Mouse (Mus musculus): ENCODE results near the gene P4ha1. TPM values are rescaled to one million over a fixed set of nuclear protein-coding genes. Genes with fewer than 3 reads are reported as not detected.
"Not testable (repeated sequence)": the region's sequence is repeated elsewhere in the genome, so short reads cannot be mapped to it uniquely, and the experiment has no call there.

P4ha1 gene
- total and polyA plus RNA-seq, 2 experiments from 2014 or later = 13.4 to 29.3 TPM

DNA sequence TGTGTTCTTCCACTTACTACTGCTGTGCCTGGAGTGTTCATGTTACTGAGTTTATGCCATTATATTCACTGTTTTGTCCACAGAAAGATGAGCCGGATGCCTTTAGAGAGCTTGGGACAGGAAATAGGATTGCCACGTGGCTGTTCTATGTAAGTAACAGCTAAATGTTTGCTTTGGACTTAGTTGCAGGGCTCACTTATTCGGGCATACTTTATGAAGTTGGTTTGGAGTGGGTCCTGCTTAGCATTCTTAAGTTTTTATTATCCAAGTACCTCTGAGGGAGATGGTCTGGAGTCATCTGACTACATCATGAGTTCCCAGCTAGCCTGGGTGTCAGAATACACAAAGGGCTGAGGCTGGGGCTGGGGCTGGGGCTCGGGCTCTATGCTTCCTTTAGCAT lies 44.1 kb downstream of the P4ha1 start:
- H3K9ac ChIP-seq = no peak overlapping the region
- no peak overlapping the region for H3K4me2 ChIP-seq (ENCODE audit: low read depth)
- H3K27ac ChIP-seq (ENCODE audit: low read depth, low read length) = no peak overlapping the region
- no peaks in the 10 kb centered on the region for H3K4me1 ChIP-seq (ENCODE audit: insufficient read depth)
- no peak for DNase-seq
- H3K27me3 ChIP-seq (ENCODE audit: insufficient read depth, low read length) = no peaks in the 10 kb centered on the region
- WGBS = 89% methylated on average over 4 of the region's 4 CpGs
- no peak for TF ChIP-seq CTCF (IDR thresholded peaks at IDR 0.05; ENCODE audit: low read depth)
- H3K9me3 ChIP-seq (ENCODE audit: low read length) = no peaks in the 10 kb centered on the region
- H3K36me3 ChIP-seq (ENCODE audit: insufficient read depth) = peaks cover 77% of the 10 kb centered on the region
- H3K4me3 ChIP-seq (ENCODE audit: low read depth, low read length) = no peak overlapping the region
- no peak for ATAC-seq

DNA sequence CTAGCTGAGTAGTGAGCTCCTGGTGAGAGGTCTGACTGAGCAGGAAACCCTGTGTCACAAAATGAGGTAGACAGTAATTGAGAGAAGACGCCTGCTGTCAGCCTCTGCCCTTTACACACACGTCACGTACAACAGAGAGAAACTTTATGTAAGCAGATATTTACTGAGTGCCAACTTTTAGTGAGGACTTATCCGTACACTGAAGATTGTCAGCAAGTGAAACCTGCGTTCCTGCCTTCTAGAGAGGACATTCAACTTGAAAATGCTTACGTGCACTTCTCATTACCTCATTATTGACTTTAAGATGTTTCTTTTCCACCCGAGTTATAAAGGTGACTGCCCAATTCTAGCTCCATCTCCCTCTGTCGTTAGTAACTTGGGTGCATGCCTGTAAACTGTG lies 45.6 kb downstream of the P4ha1 start:
- WGBS = 80% methylated on average over 8 of the region's 8 CpGs
- TF ChIP-seq CTCF (IDR thresholded peaks at IDR 0.05; ENCODE audit: low read depth) = no peak
- no peak for ATAC-seq

DNA sequence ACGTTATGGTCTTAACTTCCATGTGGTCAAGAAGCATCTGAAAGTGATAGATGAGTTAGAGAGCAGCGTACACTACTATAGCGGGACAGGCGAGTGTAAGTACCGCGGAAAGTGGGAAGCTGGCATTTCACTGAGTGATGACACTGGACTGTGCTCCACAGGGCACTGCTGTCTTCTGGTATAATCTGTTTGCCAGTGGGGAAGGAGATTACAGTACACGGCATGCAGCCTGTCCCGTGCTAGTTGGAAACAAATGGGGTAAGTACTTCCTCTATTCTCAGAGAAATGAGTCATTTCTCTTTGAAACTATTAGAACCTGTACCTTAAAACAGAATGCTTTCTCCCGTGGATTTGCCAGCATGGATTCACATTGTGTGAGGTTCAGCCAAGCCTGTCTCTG lies 46.3 kb downstream of the P4ha1 start:
- 92% methylated on average over 9 of the region's 9 CpGs for WGBS
- H3K4me2 ChIP-seq (ENCODE audit: low read depth) = no peak overlapping the region
- TF ChIP-seq CTCF (IDR thresholded peaks at IDR 0.05; ENCODE audit: low read depth) = no peak
- ATAC-seq = no peak
- no peak for DNase-seq
- no peak overlapping the region for H3K27ac ChIP-seq (ENCODE audit: low read depth, low read length)
- no peak overlapping the region for H3K4me3 ChIP-seq (ENCODE audit: low read depth, low read length)
- H3K9ac ChIP-seq = no peak overlapping the region
- no peaks in the 10 kb centered on the region for H3K4me1 ChIP-seq (ENCODE audit: insufficient read depth)
- no peaks in the 10 kb centered on the region for H3K9me3 ChIP-seq (ENCODE audit: low read length)
- H3K36me3 ChIP-seq (ENCODE audit: insufficient read depth) = peaks cover 65% of the 10 kb centered on the region
- H3K27me3 ChIP-seq (ENCODE audit: insufficient read depth, low read length) = no peaks in the 10 kb centered on the region

More for the DNA sequence above, 45.6 kb downstream of the P4ha1 start:
- H3K4me2 ChIP-seq (ENCODE audit: low read depth) = no peak overlapping the region
- H3K4me3 ChIP-seq (ENCODE audit: low read depth, low read length) = no peak overlapping the region
- no peaks in the 10 kb centered on the region for H3K27me3 ChIP-seq (ENCODE audit: insufficient read depth, low read length)
- no peaks in the 10 kb centered on the region for H3K4me1 ChIP-seq (ENCODE audit: insufficient read depth)
- H3K36me3 ChIP-seq (ENCODE audit: insufficient read depth) = peaks cover 67% of the 10 kb centered on the region
- no peak overlapping the region for H3K27ac ChIP-seq (ENCODE audit: low read depth, low read length)
- no peak for DNase-seq
- no peak overlapping the region for H3K9ac ChIP-seq
- no peaks in the 10 kb centered on the region for H3K9me3 ChIP-seq (ENCODE audit: low read length)

DNA sequence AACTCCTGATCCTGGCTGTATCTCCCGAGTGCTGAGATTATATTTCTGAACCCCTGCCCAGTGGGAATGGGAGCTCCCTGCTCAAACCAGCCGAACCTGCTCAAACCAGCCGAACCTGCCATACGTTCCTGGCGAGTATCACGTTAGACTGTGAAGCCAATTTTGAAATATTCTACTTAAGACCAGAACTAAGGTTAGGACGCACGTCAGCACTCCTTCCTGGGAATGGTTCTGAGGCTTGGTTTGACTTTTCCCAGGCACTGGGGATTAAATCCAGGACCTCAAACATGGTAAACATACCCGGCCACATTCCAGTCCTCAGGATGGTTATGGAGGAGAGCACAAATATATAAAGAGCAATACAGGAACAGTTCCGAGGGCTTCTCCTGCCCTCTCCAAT lies 54.8 kb downstream of the P4ha1 start:
- no peaks in the 10 kb centered on the region for H3K27me3 ChIP-seq (ENCODE audit: insufficient read depth, low read length)
- no peak overlapping the region for H3K4me2 ChIP-seq (ENCODE audit: low read depth)
- TF ChIP-seq CTCF (IDR thresholded peaks at IDR 0.05; ENCODE audit: low read depth) = no peak
- no peak overlapping the region for H3K27ac ChIP-seq (ENCODE audit: low read depth, low read length)
- H3K4me1 ChIP-seq (ENCODE audit: insufficient read depth) = no peaks in the 10 kb centered on the region
- WGBS = 92% methylated on average over 10 of the region's 10 CpGs
- peaks cover 13% of the 10 kb centered on the region for H3K36me3 ChIP-seq (ENCODE audit: insufficient read depth)
- DNase-seq (no peak), ATAC-seq (no peak)
- H3K9me3 ChIP-seq (ENCODE audit: low read length) = no peaks in the 10 kb centered on the region
- H3K9ac ChIP-seq = no peak overlapping the region
- no peak overlapping the region for H3K4me3 ChIP-seq (ENCODE audit: low read depth, low read length)

- ATAC-seq = no peak
- no peak for DNase-seq
- no peak overlapping the region for H3K4me3 ChIP-seq (ENCODE audit: low read depth, low read length)
- H3K27me3 ChIP-seq (ENCODE audit: insufficient read depth, low read length) = no peaks in the 10 kb centered on the region
- no peak overlapping the region for H3K4me2 ChIP-seq (ENCODE audit: low read depth)
- WGBS = 93% methylated on average over 4 of the region's 4 CpGs
- H3K9ac ChIP-seq = no peak overlapping the region
- no peak overlapping the region for H3K27ac ChIP-seq (ENCODE audit: low read depth, low read length)
- no peak for TF ChIP-seq CTCF (IDR thresholded peaks at IDR 0.05; ENCODE audit: low read depth)
- H3K36me3 ChIP-seq (ENCODE audit: insufficient read depth) = peaks cover 9% of the 10 kb centered on the region
- H3K9me3 ChIP-seq (ENCODE audit: low read length) = no peaks in the 10 kb centered on the region
- no peaks in the 10 kb centered on the region for H3K4me1 ChIP-seq (ENCODE audit: insufficient read depth)
Observed at GRCm38 (mm10) chr10:59378728-59379127, 55.6 kb downstream of the P4ha1 start.

DNA sequence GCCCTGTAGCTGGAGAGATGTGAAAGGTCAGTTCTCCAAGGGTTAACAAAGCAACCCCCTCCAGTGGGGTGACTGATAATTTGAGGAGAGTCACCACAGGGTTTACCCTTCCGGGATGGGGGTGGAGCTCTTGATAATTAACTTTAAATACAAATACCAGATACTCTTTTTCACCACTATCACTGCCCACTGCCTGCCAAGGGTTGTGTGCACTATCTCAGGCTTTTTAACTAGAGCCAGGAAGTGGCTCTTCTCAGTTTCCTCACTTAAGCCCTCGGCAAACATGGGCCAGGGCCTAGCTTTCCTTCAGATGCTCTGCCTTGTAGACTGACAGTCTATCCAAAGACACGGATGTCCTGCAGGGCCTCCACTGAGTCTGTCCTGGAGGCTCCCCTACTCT lies 56.8 kb downstream of the P4ha1 start:
- H3K27me3 ChIP-seq (ENCODE audit: insufficient read depth, low read length) = no peaks in the 10 kb centered on the region
- no peak overlapping the region for H3K9ac ChIP-seq
- H3K4me3 ChIP-seq (ENCODE audit: low read depth, low read length) = no peak overlapping the region
- ATAC-seq = no peak
- no peaks in the 10 kb centered on the region for H3K9me3 ChIP-seq (ENCODE audit: low read length)
- no peak for DNase-seq
- H3K27ac ChIP-seq (ENCODE audit: low read depth, low read length) = no peak overlapping the region
- H3K4me1 ChIP-seq (ENCODE audit: insufficient read depth) = no peaks in the 10 kb centered on the region
- H3K36me3 ChIP-seq (ENCODE audit: insufficient read depth) = no peaks in the 10 kb centered on the region
- WGBS = 51% methylated on average over 3 of the region's 3 CpGs
- H3K4me2 ChIP-seq (ENCODE audit: low read depth) = no peak overlapping the region
- no peak for TF ChIP-seq CTCF (IDR thresholded peaks at IDR 0.05; ENCODE audit: low read depth)

GRCm38 (mm10) chr10:59380411-59380821 lies 57.3 kb downstream of the P4ha1 start:
- no peak for TF ChIP-seq CTCF (IDR thresholded peaks at IDR 0.05; ENCODE audit: low read depth)
- WGBS = 61% methylated on average over 2 of the region's 2 CpGs
- ATAC-seq (no peak), DNase-seq (no peak)
- Histone ChIP-seq H3K4me3 (ENCODE audit: low read depth, low read length) (no peak overlapping the region), H3K36me3 (ENCODE audit: insufficient read depth) (no peaks in the 10 kb centered on the region), H3K27me3 (ENCODE audit: insufficient read depth, low read length) (no peaks in the 10 kb centered on the region), H3K4me1 (ENCODE audit: insufficient read depth) (no peaks in the 10 kb centered on the region), H3K9ac (no peak overlapping the region), H3K4me2 (ENCODE audit: low read depth) (no peak overlapping the region), H3K27ac (ENCODE audit: low read depth, low read length) (no peak overlapping the region), H3K9me3 (ENCODE audit: low read length) (no peaks in the 10 kb centered on the region)

DNA sequence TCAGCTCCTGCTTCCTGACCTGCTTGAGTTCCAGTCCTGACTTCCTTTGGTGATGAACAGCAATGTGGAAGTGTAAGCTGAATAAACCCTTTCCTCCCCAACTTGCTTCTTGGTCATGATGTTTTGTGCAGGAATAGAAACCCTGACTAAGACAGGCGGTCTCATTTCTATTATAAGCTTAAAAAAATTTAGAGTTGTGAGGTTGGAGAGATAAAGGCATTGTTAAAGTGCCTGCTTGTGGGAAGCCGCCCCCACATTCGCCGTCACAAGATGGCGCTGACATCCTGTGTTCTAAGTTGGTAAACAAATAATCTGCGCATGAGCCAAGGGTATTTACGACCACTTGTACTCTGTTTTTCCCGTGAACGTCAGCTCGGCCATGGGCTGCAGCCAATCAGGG lies 58.5 kb downstream of the P4ha1 start:
- H3K4me3 ChIP-seq (ENCODE audit: low read depth, low read length); H3K4me2 ChIP-seq (ENCODE audit: low read depth); ATAC-seq; H3K27ac ChIP-seq (ENCODE audit: low read depth, low read length); H3K27me3 ChIP-seq (ENCODE audit: insufficient read depth, low read length); H3K4me1 ChIP-seq (ENCODE audit: insufficient read depth); H3K9ac ChIP-seq; DNase-seq; H3K9me3 ChIP-seq (ENCODE audit: low read length); H3K36me3 ChIP-seq (ENCODE audit: insufficient read depth): not testable (repeated sequence)
- 82% methylated on average over 5 of the region's 10 CpGs for WGBS
